Mouse (Mus musculus) urinary bladder, postnatal 14 days (tissue): ENCODE data around the gene Rps6kl1.

Experiments
- DNase-seq: peaks from one replicate; pipeline ENCODE4 v3.0.0; 2021; ENCODE audit warnings: low spot score

The Rps6kl1 gene

DNA sequence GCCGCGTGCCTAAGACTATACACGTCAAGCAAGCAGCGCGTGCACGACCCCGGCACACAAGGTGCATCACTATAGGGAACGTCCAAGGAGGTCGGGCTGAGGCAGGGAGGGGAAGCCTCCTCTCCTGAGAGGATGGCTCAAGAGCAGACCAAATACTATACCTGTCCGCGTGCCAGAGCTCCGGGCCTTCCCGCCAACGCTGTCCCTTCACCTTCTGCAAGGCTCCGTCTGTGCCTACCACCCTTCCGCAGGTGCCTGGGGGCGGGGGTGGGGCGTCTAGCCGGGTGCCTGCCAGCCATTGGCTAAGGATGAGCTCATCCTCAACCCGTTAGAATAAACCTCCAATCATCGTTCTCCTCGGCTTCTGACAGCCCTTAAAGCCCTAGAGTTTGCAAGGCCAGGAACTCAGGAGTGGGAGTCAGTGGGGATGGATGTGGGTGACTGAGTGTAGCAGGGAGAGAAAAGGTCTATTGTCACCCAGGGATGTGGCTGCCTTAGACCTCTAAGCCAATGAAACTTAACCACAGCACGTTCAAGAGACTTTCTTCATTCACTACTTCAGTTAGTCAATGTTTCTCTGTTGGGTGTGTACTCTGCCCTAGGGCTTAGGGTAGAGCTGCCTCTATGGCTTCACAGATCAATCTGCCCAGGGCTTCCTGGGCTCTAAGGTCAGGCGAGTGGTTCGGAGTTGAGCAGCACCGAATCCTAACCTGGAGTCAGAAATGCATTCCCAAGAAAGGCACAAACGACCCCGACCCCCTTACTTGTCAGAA, at the start of gene Rps6kl1:
Rps6kl1 (minus strand) TSS at position 263 of the 773 bp plus-strand sequence.
- DNase-seq, result no peak

DNA sequence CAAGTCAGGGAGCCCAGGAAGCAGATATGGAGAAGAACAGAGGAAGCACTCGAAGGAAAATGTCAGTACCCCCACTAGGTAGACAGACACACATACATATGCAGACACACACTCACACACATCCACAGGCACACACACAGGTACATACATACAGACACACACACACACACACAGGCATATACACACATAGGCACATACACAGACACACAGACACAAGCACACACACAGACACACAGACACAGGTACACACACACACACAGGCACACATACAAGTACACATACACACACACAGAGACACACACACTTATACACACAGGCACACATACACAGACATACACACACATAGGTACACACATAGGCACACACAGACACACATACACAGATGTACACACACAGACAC, 48.9 kb upstream of the Rps6kl1 start:
- DNase-seq, result no peak

DNA sequence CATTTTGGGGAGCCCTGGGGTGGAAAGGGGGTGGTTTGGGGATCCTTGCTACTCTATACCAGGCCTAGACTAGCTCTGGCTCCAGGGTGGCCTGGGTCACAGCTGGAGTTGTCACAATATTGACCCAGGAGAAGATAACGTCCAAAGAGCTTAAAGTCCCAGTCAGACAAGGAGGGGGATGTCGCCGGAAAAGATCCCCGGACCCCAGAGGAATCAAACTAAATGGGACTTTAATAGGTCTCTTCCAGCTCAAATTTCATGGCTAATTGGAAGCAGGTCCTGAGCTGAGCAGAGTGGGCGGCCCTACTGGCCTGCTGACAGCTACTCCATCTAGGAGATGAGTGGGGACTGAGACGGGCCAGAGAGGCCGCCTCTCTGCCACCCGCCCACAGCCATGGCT, 46.9 kb upstream of the Rps6kl1 start:
- no peak for DNase-seq

DNA sequence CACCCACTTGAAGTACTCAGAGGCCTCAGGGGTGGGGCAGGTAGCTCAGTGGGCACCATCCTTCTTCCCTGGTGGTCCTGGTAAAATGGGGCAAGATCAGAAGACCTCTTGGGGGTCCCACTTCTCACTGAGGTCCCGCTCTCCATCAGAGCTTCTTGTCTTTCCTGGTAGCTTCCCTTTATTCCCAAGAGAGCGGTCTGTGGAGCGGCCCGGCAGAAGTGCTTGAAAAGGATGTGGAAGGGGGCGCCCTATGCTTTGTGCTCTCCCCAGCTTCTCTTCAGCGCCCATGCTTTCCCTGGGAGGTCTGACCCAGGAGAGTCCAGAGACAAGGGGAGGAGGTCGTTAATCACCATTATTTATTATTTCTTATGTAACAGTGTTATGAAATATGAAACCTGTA, 46.3 kb upstream of the Rps6kl1 start:
- no peak for DNase-seq

DNA sequence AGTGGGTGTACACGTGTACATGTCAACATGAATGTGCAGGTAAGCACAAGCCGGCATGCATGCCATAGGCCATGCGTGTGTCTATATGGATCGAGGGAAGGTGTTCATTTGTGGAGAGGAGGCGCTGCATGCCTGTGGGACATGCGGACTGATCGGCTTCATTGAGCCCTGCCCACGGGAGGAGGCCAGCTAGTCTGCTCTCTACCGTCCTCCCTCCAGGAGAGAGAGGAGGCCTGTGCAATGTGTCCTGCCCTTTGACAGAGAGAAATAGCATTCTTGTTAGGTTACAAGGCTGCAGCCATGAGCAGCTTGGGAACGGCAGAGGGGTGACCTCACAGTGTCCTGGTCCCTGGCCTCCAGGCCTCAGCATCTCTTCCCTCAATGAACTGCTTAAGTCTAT, 45.1 kb upstream of the Rps6kl1 start:
- no peak for DNase-seq

DNA sequence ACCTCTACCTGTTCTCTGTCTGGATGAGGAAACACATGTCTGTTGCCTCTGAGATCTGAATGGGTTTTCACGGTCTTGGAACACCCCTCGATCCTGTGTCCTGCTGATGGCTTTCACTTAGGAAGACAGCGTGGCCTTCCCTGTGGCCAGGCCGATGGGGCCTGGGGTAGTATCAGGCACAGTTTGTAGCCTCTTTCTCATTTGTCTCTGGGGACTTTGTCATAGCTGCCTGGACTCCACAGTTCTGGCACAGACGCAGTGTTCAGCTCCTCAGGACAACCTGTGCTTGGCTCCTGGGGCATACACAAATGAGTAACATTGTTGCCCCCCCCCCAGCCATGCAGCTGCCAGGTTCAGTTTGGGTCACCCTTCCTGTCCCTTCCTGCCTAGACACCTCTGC, 44.0 kb upstream of the Rps6kl1 start:
- DNase-seq, result no peak

DNA sequence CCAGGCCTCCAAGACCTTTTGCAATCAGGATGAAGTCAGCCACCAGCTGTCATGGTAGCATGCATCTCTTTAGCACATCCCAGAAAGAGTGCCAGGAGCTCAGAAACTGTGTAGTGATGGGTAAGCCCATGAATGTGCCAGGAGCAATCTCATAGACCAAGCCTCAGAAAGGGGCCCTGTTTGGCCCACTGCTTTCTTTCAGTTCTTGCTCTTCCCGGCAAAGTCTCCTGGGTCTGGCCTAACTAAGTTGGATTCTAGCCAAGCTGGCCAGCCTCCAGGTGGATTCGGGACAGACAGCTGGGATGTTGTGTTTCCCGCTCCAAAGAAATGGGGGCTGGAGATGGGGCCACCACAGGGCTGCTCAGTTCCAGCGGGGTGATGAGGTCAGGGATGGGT, 43.6 kb upstream of the Rps6kl1 start:
- DNase-seq, result peak; percentile 75

DNA sequence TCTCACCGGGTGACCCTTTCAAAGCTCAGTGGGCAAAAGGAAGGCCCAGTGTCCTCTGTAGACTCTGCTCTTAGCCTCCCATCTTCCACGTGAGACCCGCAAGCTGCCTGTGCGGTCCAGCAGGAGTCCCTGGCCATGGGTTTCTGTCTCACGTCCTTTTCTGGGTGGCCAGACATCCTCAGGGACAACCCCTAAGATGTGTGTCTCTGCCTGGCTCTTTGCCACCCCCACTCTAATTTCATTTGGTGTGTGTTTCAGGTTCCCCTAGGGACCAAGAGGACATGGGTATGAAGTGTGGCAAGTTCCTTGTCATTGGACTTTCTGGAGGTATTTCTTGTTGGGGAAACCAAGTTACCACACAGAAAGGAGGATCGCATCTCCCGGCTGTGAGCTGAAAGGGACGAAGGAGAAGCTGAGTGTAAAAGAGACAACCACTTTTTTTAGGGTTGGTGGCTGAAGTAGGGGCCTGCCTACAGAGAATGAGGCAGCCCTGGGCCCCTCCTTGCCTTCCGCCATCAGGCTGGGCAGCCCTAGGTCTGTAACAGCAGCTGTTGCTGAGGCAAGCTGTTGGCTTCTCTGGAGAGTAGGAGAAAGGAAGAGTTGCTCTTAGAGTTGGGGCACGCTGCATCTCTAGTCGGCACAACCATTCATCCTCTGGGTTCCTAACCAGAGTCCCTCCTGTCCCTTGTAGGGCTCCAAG, 43.0 kb upstream of the Rps6kl1 start:
- no peak for DNase-seq

DNA sequence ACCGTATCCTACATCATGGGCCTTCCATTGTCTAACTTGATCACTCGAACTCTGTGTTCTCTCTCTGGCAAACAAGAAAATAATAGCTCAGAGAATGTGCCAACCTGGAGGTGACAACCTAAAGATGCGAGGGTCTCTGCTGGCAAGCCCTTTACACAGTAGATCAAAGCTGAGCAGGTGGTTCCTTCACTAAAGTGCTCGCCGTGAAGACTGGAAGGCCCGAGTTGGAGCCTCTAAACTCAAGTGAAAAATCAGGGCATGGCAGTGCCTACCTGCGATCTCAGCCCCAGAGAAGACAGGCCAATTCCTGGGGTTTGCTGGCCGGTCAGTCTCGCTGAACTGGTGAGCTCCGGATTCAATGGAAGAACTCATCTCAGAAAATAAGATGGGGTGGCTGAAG, 42.1 kb upstream of the Rps6kl1 start:
- no peak for DNase-seq

DNA sequence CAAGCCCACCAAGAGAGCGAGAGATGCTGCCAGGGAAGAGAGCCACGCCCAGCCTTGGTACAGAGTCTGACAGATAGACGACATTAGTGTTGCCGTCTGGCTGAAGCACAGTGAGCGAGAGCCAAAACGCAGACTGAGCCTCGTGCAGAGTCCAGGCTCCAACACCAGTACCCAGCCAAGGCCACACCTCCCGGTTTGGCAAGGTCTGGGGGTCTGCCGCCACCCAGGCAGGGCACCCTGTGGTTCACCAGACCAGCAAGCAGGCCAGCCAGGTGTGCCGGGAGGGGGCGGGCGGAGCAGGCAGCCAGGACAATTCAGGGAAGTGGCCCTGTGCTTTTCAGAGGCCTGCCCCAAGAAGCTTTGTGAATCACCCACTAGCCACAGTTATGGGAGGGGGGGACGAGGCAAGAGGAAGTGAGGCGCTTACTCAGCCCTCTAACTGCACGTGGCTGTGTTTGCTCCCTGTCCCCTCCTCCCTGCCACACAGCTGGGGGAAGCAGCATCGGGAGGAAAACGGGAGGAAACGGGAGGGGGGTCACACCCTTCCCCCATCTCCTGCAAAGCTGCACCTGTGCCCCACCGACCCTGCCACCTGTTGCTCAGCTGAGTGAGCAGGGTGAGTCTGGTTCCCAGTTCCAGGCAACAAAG, 41.5 kb upstream of the Rps6kl1 start:
- peak; percentile 54 for DNase-seq

DNA sequence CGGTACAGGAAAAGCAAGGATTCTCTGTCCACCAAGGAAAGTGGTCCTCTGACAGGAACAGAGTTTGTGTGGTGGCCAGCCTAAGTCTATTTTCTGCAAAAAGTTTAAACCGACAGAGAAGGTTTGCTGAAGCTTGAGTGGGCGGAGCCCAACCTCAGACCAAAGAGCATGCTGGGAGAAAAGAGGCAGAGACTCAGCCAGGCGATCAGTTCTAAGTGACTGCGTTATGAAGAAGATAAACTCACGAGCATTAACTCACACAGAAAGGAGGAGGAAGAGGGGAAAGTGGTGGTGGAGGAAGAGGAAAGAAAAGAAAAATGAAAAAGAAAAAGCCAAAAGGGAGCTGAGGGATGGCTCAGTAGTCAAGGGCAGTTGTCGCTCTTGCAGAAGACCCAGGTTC, 39.2 kb upstream of the Rps6kl1 start:
- DNase-seq, result no peak

DNA sequence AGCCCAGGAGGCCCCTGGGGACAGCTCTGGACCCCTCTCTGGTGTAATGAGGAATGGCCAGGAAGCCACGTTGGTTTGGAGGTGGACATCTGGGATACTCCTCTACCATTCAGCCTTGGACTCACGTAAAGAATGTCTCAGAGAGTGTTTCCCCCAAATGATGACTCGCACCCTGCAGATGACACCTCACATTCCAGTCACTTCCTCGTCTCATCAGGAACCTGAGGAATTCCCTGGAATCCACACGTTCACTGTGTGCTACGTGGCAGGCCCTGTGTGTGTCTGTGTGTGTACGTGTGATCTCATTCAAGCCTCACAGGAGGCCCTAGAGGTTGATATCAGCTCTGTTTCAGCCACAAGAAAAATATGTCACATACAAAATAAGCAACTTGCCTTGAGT, 35.3 kb upstream of the Rps6kl1 start:
- no peak for DNase-seq

DNA sequence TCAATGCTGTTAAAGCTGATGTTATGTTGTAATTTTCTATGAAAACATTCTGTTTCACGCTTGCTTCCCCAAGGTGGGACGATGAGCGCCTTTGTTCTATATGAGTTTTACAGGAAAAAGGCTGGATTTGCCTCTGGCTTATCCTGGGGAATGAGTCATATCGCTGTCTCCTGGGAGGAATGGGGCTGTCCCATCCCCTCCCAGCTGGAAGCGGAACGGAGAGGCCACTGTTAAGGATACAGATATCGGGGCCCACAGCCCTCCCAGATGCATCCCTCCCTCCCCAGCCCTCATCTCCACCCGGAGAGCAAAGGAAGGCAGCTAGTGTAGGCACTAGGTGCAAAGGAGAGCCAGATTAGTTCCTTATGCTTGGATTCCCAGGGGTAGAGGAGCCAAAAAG, 34.7 kb upstream of the Rps6kl1 start:
- no peak for DNase-seq

DNA sequence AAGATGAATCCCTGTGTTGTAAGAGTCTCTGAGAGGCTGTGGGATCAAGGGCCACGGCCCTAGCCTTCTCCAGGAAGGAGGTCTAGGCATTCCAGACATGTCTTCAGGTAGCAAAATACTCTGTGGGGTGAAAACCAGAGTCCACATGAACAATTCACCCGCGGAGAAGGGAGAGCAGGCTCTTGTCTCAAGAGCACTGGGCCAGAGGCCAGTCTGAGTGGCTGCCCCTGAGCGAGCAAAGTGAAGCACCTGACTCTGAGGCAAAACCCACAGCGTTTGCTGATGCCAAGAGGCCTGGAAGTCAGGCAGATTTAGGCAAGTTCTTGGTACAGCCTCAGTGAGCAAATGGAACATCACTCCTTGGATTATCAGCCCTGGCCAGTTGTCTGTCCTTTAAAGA, 33.1 kb upstream of the Rps6kl1 start:
- DNase-seq, result no peak

DNA sequence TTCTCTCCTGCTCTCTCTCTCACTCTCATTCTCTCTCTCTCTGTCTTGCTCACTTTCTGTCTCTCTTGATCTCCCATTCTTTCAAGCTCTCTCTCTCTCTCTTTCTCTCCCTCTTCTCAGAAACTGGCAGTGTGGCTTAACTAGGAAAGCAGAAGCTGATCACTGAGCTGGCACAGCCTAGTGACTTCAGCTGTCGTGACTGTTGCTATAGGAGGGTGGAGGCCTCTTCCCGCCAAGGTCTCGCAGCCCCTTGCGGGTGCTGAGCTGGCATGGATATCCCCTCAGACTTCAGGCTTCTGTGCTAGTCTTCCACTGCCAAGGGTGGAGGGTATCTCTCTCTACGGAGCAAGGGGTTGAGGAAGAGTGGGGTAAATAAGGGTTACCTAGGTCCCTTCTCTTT, 31.8 kb upstream of the Rps6kl1 start:
- DNase-seq, result no peak

DNA sequence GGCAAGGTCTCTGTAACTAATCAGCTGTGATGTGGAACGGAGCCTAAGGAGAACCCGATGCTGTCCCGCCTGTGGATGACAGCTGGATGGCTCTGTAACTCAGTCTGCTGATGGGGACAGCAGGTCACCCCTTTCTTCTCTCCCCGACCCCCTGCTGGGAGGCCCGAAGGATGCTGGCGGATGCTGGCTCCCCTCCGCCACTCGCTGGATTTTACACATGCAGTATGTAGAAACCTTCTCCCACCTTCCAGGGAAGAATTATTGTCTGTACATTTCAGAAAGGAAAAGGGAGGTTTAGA, 31.2 kb upstream of the Rps6kl1 start:
- no peak for DNase-seq

DNA sequence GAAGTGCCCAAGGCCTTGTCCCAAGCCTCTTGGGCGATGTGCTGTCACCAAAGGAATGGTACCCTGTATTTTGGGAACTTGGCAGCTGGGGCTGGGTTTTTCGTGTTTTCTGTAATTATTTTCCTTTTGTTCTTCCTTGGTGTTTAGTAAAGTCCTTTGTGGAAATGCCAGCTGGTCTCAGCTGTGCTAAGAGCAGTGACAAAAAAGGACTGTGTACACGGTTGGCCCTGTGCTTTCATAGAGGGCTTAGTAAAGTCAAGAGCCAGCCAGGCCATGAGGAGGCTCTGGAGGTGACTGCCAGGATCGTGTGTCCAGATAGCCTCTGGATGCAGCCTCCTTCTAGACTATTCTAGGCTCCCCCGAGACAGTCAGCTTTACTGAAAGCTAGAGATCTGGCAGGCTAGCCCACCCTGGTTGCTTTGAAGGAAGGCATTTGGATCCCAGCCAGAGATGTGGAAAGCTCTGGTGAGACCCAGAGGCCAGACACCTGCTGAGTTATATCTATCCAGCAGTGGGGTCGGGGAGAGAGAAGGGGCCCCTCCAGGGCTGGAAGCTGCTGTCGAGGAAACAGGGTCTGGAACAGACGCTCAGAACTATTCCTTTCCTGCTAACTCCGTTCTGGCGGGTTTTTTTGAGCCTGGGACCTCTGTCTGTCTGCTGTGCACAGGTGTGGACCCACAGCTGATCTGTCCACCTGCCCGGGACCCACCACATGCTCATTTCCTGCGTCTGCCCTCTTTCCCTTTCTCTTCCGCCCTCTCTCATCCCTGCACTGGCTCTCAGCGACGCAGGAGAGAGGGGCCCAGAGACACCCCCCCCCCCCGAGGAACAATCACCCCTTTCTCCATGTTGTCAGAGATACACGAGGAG, 30.6 kb upstream of the Rps6kl1 start:
- DNase-seq, result no peak

DNA sequence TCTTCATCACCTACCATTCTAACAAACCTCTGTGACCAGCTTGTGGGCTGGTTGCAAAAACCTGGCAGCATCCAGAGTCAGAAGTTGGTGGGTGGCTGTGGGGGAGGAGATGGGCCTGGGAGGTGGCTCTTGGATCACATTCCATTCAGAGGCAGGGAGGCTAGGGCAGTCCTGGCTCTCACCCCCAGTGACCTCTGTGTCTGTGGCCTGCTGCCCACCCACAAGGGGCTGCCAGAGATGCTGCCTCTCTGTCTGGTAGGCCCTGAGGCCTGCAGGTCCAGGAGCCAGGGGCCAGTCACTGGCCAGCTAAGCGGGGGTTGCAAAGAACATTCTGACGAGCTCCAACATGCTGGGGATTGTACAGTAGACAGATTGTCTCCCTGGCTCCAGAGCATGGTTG, 27.2 kb upstream of the Rps6kl1 start:
- no peak for DNase-seq

DNA sequence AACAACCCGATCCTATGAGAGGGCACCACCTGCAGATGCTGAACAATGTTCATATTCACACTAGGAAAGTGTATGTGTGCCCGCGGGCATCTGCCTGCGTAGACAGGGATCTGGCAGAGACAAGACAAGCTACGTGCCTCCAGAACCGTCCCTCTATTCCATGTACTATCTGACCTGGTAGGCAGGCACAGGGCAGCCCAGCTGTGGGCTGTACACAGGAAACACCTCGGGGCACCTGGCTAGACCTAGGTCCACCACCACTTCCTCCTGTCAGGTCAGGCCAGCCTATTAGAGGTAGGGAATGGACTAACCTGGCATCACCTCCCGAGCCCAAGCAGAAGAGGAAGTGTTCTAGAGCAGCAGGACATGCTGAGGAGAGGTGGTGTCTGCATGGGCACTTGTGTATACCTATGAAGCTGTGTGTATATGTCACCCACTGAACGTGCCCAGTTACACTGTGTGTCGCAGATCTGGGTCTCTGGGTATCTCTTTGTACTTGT, 26.7 kb upstream of the Rps6kl1 start, which contains the start of gene Pgf:
Pgf (minus strand) TSS at position 51 of the 500 bp plus-strand sequence.
- DNase-seq, result no peak

DNA sequence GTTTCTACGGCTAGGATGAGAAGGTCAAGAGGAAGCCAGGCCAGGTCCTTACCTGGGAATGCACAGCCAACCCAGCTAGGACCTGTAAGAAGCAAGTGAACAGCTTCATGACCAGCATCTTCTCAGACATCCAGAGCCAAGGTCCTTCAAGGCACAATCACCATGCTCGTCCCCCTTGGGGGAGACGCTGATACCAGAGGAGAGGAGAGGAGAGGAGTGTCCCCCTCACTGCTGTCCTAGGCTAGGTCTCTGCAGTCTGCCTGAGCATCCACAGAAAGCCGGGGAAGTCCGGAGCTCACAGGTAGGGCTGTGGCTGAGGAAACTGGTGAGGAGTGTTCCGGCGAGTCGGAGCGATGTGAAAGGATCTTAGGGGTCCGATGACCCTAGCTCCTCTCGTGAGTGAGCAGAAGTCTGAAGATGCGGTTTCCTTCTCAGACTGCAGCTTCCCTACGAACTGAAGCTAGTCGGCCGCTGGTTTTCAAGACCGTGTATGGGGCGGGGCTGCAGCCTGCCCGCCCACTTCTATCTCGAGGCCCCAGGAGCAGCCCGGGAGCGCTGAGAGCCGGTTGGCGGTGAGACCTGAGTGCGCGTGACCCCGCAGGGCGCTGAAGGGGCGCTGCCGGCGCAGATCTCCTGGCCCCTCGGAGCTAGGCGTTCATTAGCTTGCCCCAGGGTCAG, 25.9 kb upstream of the Rps6kl1 start:
- DNase-seq, result peak; percentile 53
